Mouse (Mus musculus) heart, adult 2 months (tissue): ENCODE measurements around the gene Snrpd2. TPM values are rescaled to one million over a fixed set of nuclear protein-coding genes. Genes with fewer than 3 reads are reported as not detected.

Source experiments
- DNase-seq, 2 experiments: peaks; one replicate each; pipeline ENCODE4 v3.0.0; 2021
- H3K27ac ChIP-seq: fragments of 200-600 bp; 2 replicates; pipeline ENCODE4 v1.8.1; 2022
- H3K27me3 ChIP-seq: fragments of 200-500 bp; 2 replicates; pipeline ENCODE4 v1.6.1; 2012; ENCODE audit warnings: mild to moderate bottlenecking, low read length, inconsistent platforms, mixed read lengths; ENCODE audit not compliant: control insufficient read depth, insufficient read depth
- H3K36me3 ChIP-seq: fragments of 200-500 bp; 2 replicates; pipeline ENCODE4 v1.6.1; 2012; ENCODE audit warnings: low read length, inconsistent platforms; ENCODE audit not compliant: control insufficient read depth, insufficient read depth
- H3K4me1 ChIP-seq: fragments of 200-500 bp; 2 replicates; pipeline ENCODE4 v1.6.1; 2011; ENCODE audit warnings: low read length; ENCODE audit not compliant: control insufficient read depth, insufficient read depth
- H3K4me3 ChIP-seq: fragments of 200-600 bp; 2 replicates; pipeline ENCODE4 v1.8.1; 2022
- H3K79me2 ChIP-seq: fragments of 200-500 bp; replicated peaks from 2 replicates; pipeline ENCODE4 v1.6.1; 2012; ENCODE audit warnings: mild to moderate bottlenecking, inconsistent platforms, low read length, moderate library complexity, mixed read lengths; ENCODE audit not compliant: control insufficient read depth, insufficient read depth
- H3K9ac ChIP-seq: fragments of 200-500 bp; 2 replicates; pipeline ENCODE4 v1.6.1; 2012; ENCODE audit warnings: low read depth, mild to moderate bottlenecking, control low read depth, inconsistent platforms, low read length, mixed read lengths
- CTCF ChIP-seq: fragments of 200-600 bp; IDR thresholded peaks from 2 replicates; pipeline ENCODE4 v1.8.1; 2022; ENCODE audit warnings: antibody characterized with exemption, mild to moderate bottlenecking, moderate library complexity
- EP300 ChIP-seq: fragments of 200-500 bp; IDR thresholded peaks from 2 replicates; pipeline ENCODE4 v1.6.1; 2011; ENCODE audit warnings: low read depth, low read length, control low read depth; ENCODE audit not compliant: insufficient read depth
- POLR2A ChIP-seq: fragments of 200-500 bp; IDR thresholded peaks from 2 replicates; pipeline ENCODE4 v1.6.1; 2011; ENCODE audit warnings: mild to moderate bottlenecking, low read depth, low read length, control low read depth; ENCODE audit not compliant: insufficient read depth
- WGBS: fragments of 180-500 bp; shearing (Covaris S2); methylation state at CpG from one replicate; pipeline ENCODE4 v1.1.7; 2018; 5-methylcytosine and 5-hydroxymethylcytosine counted together
- intact Hi-C: fragments of 180-260 bp; cut with DNase I; formaldehyde crosslinking; loops from one replicate; pipeline ENCODE4 v1.15.1; 2025
- polyA plus RNA-seq: library from polyadenylated mRNA; depleted of rRNA; stranded (reverse); fragments of >200 nt; gene quantifications from 2 replicates; pipeline ENCODE4 v1.2.3, GENCODE M21; 2012
- total RNA-seq, 2 experiments: library from RNA; stranded (reverse); gene quantifications; 2 replicates each; pipeline ENCODE4 v1.2.3; 2021

Gene Snrpd2
- total and polyA plus RNA-seq, 3 experiments, result 28.6 to 68.7 (median 58.7) TPM

DNA sequence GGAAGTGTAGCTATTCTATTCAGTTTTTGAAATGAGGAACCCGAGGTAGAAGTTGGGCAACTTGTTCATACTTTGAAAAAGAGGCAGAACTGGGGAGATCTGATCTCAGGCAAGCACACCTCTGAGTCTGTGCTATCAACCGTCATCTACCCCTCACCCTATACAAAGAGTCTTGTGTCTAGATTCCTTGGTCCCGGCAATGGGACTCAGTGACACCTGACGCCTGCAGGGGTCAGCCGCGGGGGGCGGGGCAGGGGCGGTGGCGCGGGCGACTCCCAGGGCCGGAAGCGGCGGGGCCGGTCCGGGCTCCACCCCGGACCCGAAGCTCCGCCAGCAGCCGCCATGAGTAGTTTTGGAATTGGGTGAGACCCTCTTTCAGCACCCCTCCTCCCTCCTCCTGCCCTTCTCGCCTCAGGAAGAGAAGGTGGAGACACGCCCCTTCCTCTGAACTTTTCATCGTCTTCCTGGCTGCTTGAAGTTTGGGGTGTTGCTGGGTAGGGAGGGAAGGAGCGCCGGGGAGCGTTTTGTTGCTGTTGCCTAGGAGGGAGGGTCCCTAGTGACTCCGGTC is 31.4 kb downstream of the Snrpd2 start:
- H3K79me2 ChIP-seq, result no peaks in the 10 kb centered on the region
- peak overlapping the region; percentile 67 for H3K27ac ChIP-seq
- intact Hi-C loops, result no loop called here
- peak overlapping the region; percentile 77 for H3K9ac ChIP-seq
- no peaks in the 10 kb centered on the region; the same call in 1 of the 2 replicates for H3K36me3 ChIP-seq
- WGBS, result under 1% methylated on average over 27 of the region's 27 CpGs
- peaks cover 10% of the 10 kb centered on the region for H3K4me1 ChIP-seq
- DNase-seq, result peak; percentile 63 to 69
- H3K4me3 ChIP-seq, result peak overlapping the region; percentile 48
- 0 out of 2 replicates have a peak, but pooled peaks have one; percentile 48 for TF ChIP-seq EP300
- peak; percentile 36; the same call in 1 of the 2 replicates for TF ChIP-seq POLR2A
- TF ChIP-seq CTCF, result peak; percentile 29
- peaks cover 6% of the 10 kb centered on the region; the same call in 1 of the 2 replicates for H3K27me3 ChIP-seq

DNA sequence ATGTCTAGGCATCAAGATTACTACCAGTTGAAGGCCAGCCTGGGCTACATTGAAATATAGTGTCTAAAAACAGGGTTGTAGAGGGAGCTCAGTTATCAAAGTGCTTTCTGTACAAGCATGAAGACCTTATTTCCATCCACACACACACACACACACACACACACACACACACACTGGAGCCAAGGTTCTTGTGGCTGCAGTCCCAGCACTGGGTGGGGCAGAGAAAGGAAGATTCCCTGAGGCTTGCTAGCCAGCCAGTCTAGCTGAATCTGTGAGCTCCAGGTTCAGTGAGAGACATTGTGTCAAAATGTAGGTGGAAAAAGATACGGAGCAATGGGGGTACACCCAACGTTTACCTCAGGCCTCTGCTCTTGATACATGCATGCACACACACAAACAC is 34.7 kb downstream of the Snrpd2 start:
- intact Hi-C loops, result no loop called here
- TF ChIP-seq CTCF, result no peak
- no peak for TF ChIP-seq EP300
- no peak for TF ChIP-seq POLR2A
- peaks cover 10% of the 10 kb centered on the region for H3K4me1 ChIP-seq
- no peaks in the 10 kb centered on the region; the same call in 1 of the 2 replicates for H3K36me3 ChIP-seq
- no peak for DNase-seq
- H3K9ac ChIP-seq, result no peak overlapping the region
- H3K27me3 ChIP-seq, result no peaks in the 10 kb centered on the region
- no peak overlapping the region for H3K27ac ChIP-seq
- WGBS, result 42% methylated on average over 2 of the region's 2 CpGs
- H3K79me2 ChIP-seq, result no peaks in the 10 kb centered on the region
- no peak overlapping the region for H3K4me3 ChIP-seq

DNA sequence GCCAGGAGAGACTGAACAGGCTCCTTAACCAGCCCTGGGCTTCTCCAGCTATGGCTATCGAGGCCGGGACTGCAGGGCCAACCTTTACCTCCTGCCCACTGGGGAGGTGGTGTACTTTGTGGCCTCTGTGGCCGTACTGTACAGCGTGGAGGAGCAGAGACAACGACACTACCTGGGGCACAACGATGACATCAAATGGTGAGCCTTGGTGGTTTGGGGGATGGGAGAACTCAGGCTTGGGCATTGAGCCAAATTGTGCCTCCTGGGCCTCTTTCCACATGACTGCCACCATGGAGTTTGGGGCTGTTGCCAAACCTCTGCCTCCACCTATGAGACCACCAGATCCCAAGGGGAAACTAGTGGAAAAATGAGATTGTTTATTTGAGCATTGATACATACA is 35.2 kb downstream of the Snrpd2 start:
- Histone ChIP-seq H3K79me2 (no peaks in the 10 kb centered on the region), H3K4me1 (peaks cover 10% of the 10 kb centered on the region), H3K4me3 (no peak overlapping the region), H3K9ac (peak overlapping the region; percentile 14; the same call in 1 of the 2 replicates), H3K36me3 (no peaks in the 10 kb centered on the region; the same call in 1 of the 2 replicates), H3K27ac (no peak overlapping the region), H3K27me3 (no peaks in the 10 kb centered on the region)
- TF ChIP-seq EP300 (no peak), POLR2A (no peak), CTCF (no peak)
- no peak for DNase-seq
- intact Hi-C loops, result no loop called here
- 46% methylated on average over 6 of the region's 6 CpGs for WGBS

DNA sequence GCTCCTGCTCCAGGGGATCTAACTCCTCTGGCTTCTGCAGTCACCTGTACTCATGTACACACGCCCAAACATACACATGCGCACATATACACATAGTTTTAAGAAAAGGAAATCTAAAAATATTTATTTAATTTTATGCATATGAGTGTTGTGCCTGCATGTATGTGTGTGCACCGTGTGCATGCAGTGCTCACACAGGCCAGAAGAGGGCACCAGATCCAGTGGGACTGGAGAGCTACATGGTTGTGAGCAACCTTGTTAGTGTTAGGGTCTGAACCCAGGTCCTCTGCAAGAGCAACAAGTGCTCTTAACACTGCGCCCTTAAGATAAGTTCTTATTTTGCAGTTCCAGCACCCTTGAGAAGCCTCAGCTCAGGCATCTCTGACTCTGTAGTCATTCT is 45.2 kb downstream of the Snrpd2 start:
- intact Hi-C loops, result no loop called here
- Histone ChIP-seq H3K4me3 (no peak overlapping the region), H3K36me3 (no peaks in the 10 kb centered on the region), H3K79me2 (no peaks in the 10 kb centered on the region), H3K9ac (no peak overlapping the region), H3K27me3 (no peaks in the 10 kb centered on the region), H3K27ac (no peak overlapping the region), H3K4me1 (no peaks in the 10 kb centered on the region)
- no peak for DNase-seq
- 99% methylated on average over 4 of the region's 4 CpGs for WGBS
- TF ChIP-seq EP300 (no peak), POLR2A (no peak), CTCF (peak; percentile 43)

DNA sequence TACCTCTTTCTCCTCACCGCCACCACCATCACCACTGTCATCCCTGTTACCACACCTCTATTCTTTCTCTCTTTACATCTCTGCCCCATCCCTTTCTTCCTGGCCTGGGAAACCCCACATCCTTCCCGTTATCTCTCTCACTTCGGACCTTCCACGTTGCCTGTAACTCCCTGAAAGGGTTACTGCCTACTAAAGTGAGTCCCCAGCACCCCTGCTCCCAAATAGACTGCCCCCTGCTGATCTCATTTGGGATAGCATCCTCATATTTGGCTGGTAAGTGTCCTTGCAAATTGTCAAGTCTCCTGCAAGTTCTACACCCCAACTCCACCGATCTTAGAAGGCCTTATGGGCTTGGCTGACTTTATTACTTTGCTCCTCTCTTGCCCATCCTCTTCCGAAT is 47.2 kb downstream of the Snrpd2 start:
- no peaks in the 10 kb centered on the region for H3K4me1 ChIP-seq
- no peaks in the 10 kb centered on the region for H3K36me3 ChIP-seq
- no peak for TF ChIP-seq EP300
- no peak for TF ChIP-seq POLR2A
- TF ChIP-seq CTCF, result peak; percentile 76
- intact Hi-C loops, result loop anchor here (2.0 kb wide), 1 partner anchor 18 kb away; no protein-coding TSS in a partner anchor
- H3K27me3 ChIP-seq, result no peaks in the 10 kb centered on the region
- no peaks in the 10 kb centered on the region for H3K79me2 ChIP-seq
- H3K9ac ChIP-seq, result no peak overlapping the region
- no peak overlapping the region for H3K27ac ChIP-seq
- no peak overlapping the region for H3K4me3 ChIP-seq
- no peak for DNase-seq
- WGBS, result 49% methylated on average over 6 of the region's 6 CpGs

DNA sequence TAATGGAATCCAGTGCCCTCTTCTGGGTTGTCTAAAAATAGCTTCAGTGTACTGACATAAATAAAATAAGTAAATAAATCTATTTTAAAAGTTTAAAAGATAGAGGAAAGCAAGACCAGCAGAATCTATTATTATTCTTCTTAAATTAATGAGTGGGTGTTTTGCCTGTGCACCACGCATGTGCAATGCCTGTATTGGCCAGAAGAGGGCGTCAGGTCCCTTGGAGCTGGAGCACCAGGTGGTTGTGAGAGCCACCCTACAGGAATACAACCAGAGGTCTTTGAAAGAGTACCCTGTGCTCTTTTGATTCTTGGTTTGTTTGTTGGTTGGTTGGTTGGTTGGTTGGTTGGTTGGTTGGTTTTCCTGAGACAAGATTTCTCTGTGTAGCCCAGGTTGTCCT is 48.5 kb downstream of the Snrpd2 start:
- Histone ChIP-seq H3K36me3 (no peaks in the 10 kb centered on the region), H3K27me3 (no peaks in the 10 kb centered on the region), H3K4me1 (no peaks in the 10 kb centered on the region), H3K4me3 (no peak overlapping the region), H3K27ac (no peak overlapping the region), H3K9ac (no peak overlapping the region), H3K79me2 (no peaks in the 10 kb centered on the region)
- intact Hi-C loops, result loop anchor here (2.0 kb wide), 1 partner anchor 19 kb away; no protein-coding TSS in a partner anchor
- DNase-seq, result peak in 1 of 2 experiments; percentile 35
- 43% methylated on average over 2 of the region's 2 CpGs for WGBS
- TF ChIP-seq CTCF (peak; percentile 71), EP300 (no peak), POLR2A (no peak)
